Mouse (Mus musculus): ENCODE results near the gene Slc29a2.
A peak's percentile ranks its signal among the peaks of the same experiment; 100 is the strongest.

The Slc29a2 gene

GRCm38 (mm10) chr19:5058801-5059771, 35.4 kb downstream of the Slc29a2 start:
- no peak for DNase-seq (ENCODE audit: low spot score)

DNA sequence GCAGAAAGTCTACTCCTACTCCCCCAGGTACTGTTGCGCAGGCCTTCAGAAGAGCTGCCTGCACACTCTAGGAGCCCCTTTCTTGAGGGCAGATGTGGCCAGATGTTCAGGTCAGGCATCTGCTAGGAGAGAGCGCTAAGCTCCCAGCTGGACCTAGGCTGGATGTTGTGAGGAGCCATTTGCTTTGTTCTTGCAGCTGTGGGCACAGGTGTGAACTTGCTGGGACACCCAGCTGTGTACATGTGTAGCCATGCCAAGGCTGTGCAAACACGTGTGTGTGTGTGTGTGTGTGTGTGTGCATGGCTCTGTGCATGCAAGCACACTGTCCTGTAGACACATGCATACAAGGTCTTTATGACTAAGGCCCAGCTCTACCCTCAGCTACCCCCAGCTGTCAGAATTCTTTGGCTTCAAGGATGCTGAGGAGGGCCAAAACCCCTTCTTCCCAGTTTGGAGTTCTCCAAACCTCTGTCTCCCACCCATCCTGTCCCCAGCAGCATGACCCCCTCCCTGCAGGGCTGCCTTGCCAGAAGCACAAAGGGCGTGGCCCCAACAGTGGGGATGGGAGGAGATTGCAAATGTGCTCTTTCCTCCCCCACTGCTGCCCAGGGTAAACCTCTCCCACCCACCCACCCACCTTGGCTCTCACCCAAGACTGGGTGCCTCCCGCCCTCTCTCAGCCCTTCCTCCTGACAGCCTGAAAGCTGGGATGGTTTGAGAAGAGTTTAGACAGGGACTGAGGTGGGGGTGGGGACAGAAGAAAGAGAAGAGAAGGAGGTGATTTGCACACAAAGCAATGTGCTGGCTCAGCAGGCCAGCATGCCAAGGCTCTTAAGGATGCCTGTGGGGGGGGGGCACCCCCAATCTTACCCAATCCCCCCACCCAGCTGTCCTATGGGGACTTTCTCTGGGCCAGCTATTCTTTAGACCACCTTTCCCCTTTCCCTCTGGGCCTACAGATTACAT, 37.0 kb downstream of the Slc29a2 start:
- DNase-seq (ENCODE audit: low spot score) = no peak

DNA sequence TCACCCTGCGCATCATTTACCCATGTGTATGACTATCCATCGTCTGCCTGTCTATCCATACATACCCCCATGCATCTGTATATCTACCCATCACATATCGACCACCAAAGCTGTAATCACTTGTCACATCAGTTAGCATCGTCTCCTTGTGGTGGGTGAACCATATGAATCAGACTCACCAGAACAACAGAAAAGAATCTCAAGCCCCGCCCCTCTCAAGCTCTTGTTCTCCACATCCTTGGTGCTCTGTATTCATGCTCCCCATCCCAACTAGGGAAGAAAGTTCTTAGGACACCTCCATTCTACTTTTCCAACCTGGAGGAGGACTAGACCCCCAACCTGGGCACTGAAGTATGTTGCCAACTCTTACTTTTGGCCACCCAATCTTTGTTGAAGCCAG, 38.4 kb downstream of the Slc29a2 start:
- DNase-seq (ENCODE audit: low spot score) = no peak

DNA sequence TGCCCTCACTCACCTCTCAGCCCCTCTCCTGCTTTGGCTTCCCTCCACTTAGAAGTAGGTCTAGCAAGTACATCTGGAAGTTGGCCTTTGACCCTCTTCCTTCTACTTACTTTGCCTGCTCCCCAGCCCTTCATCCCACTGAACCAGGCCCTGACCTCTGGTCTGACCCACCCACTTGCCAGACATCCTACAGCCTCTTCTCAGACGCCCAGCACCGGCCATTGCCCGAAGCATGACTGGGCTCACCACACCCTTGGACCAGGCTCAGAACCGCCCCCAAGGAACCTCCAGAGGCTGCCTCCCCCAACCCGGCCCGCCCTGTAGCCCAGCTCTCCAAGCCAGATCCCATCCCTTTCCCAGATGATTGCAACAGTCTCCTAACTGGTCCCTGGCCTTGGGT, 38.8 kb downstream of the Slc29a2 start:
- no peak for DNase-seq (ENCODE audit: low spot score)

DNA sequence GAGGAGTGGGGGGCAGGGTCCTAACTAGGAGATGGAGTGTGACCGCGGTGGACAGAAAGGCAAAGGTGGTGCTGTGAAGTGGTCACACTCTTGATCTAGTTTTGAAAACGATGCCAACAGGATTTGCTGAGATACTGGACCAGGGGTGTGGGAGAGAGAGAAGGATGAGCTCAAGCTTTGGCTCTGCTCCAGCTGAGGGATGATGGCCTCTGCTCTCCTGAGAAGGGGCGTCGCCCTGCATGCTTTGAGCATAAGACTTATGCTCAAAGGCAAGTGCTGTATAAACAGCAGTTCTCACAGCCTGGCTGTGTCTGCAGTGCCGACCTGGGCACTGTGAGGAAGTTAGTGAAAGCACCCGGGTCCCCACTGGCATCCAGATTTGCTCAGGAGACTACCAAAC, 41.4 kb downstream of the Slc29a2 start:
- DNase-seq (ENCODE audit: low spot score) = no peak

DNA sequence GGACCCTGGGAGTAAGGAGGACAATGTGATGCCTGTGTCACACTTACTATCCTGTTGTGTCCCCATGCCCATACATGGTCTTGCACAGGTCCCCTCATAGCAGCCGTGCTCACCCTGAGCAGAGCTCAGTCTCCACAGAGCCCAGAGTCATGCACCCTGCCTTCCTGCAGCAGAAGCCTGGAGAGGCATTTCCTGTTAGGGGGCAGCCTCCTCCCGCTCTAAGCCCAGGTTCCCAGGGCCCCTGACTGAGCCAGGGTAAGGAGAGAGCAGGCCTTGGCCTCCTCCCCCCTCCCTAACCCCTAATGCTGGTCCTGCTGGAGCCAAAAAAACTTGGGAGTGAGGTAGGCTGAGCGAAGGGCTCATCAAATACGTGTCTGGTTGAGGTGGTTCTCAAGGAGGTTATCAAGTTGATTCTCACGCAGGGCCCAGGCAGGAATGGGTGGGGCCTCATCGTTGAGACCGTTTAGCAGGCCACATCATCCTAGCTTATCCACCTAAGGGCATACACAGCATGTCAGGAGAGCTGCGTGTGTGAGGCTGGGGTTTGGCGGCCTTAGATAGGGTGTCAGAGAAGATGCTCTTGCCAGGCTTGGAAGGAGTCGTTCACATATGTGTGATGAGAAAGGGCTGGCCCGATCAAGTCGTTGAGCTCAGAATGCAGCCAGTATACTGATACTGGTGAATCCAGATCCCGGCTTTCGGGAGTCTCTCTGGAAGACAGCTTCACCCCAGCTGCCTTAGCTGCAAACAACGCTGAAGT, 43.6 kb downstream of the Slc29a2 start:
- DNase-seq (ENCODE audit: low spot score) = no peak

DNA sequence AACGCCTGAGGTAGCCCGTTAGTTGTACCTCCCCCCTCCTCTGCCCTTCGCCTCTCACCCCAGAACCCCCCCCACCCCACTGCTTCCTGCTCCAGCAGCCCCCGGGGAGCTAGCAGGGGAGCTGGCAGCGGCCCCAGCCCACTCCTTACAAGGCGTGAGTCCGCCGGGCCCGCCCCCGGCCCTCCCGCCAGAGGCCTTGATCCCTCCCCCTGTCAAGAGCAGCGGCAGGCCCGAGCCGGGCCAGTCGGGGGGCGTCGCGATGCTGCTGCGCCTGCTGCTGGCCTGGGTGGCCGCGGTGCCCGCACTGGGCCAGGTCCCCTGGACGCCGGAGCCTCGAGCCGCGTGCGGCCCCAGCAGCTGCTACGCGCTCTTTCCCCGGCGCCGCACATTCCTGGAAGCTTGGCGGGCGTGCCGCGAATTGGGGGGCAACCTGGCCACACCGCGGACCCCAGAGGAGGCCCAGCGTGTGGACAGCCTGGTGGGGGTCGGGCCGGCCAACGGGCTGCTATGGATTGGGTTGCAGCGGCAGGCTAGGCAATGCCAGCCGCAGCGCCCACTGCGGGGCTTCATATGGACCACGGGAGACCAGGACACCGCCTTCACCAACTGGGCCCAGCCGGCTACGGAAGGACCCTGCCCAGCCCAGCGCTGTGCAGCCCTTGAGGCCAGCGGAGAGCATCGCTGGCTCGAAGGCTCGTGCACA, 44.4 kb downstream of the Slc29a2 start, which contains the start of gene Cd248:
Cd248 (plus strand) TSS at position 212 of the 703 bp plus-strand sequence.
- DNase-seq (ENCODE audit: low spot score) = peak; percentile 68

- no peak for DNase-seq (ENCODE audit: low spot score)
Observed at GRCm38 (mm10) chr19:5068570-5069234, 45.0 kb downstream of the Slc29a2 start.

DNA sequence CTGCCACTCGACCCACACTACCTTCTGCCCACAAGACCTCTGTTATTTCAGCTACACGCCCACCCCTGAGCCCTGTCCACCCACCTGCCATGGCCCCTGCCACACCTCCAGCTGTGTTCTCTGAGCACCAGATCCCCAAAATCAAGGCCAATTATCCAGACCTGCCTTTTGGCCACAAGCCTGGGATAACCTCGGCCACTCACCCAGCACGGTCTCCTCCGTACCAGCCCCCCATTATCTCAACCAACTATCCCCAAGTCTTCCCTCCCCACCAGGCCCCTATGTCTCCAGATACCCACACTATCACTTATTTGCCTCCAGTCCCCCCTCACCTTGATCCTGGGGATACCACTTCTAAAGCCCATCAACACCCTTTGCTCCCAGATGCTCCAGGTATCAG, 45.8 kb downstream of the Slc29a2 start:
- DNase-seq (ENCODE audit: low spot score) = no peak

DNA sequence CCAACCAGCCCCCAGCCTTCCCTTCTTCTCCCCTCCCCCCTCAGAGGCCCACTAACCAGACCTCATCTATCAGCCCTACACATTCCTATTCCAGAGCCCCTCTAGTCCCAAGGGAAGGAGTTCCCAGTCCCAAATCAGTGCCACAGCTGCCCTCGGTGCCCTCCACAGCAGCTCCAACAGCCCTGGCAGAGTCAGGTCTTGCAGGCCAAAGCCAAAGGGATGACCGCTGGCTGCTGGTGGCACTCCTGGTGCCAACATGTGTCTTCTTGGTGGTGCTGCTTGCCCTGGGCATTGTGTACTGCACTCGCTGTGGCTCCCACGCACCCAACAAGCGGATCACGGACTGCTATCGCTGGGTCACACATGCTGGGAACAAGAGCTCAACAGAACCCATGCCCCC, 46.3 kb downstream of the Slc29a2 start:
- DNase-seq (ENCODE audit: low spot score) = no peak

DNA sequence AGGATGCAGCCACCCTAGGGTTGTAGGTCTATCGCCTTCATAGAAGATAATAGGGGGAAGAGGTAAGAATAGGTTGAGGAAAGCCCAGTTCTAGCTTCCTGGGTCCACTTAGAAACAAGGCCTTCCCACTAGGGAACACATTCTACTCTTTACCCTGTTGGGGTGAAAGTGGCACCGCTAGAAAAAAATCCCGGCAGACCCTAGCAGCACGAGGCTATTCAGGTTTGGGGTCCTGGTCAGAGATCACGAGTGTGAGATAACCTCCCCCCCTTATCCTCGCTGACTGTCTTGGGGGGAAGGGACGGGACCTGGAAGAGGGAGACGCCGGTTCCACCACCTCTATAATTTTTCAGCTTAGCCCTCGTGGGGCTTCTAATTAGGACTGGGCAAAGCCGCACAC, 47.4 kb downstream of the Slc29a2 start:
- DNase-seq (ENCODE audit: low spot score) = no peak

GRCm38 (mm10) chr19:5071545-5072369, 48.1 kb downstream of the Slc29a2 start:
- peak; percentile 78 for DNase-seq (ENCODE audit: low spot score)

- no peak for DNase-seq (ENCODE audit: low spot score)
Observed at GRCm38 (mm10) chr19:5072389-5073019, 48.8 kb downstream of the Slc29a2 start.

DNA sequence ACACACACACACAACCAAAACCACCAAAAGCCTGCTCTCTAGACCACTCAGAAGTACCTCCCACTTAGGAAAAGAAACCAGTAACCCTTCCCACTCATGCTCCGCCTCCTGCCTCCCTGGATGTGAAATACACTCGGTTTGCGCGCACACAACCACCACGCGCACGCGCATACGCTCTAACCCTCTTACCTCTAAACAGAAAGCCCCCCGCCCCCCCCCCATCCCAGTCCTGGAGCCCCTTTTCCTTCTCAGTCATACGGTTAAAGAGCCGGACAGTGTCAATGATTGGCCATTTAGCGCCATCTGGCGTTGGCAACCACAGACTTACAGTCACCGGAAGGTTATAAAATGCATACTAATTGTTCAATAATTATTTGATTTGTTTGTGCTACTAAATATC, 49.4 kb downstream of the Slc29a2 start:
- DNase-seq (ENCODE audit: low spot score) = no peak

DNA sequence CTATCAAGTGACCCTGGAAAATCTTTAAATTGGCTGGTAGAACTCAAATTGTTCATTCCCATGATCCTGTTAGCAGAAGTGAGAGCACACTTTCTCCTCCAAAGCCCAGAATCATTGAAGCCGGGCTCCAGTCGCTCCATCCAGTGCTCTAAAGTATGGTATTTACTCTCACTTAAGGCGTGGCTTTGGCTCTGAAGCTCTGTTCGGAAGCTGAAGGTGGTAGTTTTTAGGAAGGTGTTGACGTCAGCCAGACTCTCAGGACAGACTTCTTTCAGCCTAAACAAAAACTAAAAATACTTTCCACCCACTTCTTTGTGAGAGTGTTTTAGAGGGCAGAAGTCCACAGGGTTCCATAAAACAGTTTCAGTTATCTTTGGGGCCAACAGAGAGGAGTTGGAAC, 49.9 kb downstream of the Slc29a2 start:
- DNase-seq (ENCODE audit: low spot score) = no peak

DNA sequence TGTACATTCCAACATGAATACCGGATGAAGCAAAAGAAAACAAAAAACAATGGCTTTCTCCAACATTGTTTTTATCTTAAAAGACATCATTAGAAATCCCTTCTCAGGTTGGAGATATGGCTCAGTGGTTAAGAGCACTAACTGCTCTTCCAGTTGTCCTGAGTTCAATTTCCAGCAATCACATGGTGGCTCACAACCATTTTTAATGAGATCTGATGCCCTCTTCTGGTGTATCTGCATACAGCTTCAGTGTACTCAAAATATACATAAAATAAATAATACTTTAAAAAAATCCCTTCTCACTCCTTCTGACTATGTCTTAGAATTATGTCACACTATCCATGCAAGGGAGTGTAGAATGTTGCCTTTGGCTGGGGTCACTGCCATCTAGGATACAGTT, 55.6 kb downstream of the Slc29a2 start:
- no peak for DNase-seq (ENCODE audit: low spot score)

Data from ovary, postnatal 36 days (tissue).